Mouse (Mus musculus) MEL (cell line): ENCODE measurements around the gene Spi1. TPM values are rescaled to one million over a fixed set of nuclear protein-coding genes. Genes with fewer than 3 reads are reported as not detected.

ENCODE experiments used
- DNase-seq: peaks from one replicate; pipeline ENCODE4 v3.0.0; 2011; ENCODE audit warnings: low read depth, low spot score
- H3K27ac ChIP-seq: 2 replicates; pipeline ENCODE4 v1.5.1; 2012; ENCODE audit warnings: low read depth, mild to moderate bottlenecking, control low read depth, low read length, moderate library complexity; ENCODE audit not compliant: control insufficient read depth
- H3K27me3 ChIP-seq, 2 experiments: fragments of 150-350 bp in 1 of 2; sonication (generic) in 1 of 2; 2 replicates each; pipeline ENCODE4 v1.6.1; 2012; ENCODE audit warnings: low read length in 2 of 2, mild to moderate bottlenecking in 2 of 2, improper control_type of control experiment in 1 of 2, moderate library complexity in 1 of 2; ENCODE audit not compliant: insufficient read depth in 2 of 2, control insufficient read depth in 1 of 2
- H3K36me3 ChIP-seq, 2 experiments: 2 replicates each; pipeline ENCODE4 v1.6.1; 2012 to 2014; ENCODE audit warnings: low read length in 2 of 2, improper control_type of control experiment in 1 of 2, inconsistent platforms in 1 of 2, mild to moderate bottlenecking in 1 of 2; ENCODE audit not compliant: insufficient read depth in 2 of 2, control insufficient read depth in 1 of 2
- H3K4me1 ChIP-seq, 2 experiments: fragments of 150-350 bp in 1 of 2; sonication (generic) in 1 of 2; 2 replicates each; pipeline ENCODE4 v1.6.1; 2012; ENCODE audit warnings: low read length in 2 of 2, improper control_type of control experiment in 1 of 2, mild to moderate bottlenecking in 1 of 2; ENCODE audit not compliant: insufficient read depth in 2 of 2, control insufficient read depth in 1 of 2
- H3K4me3 ChIP-seq, 2 experiments: fragments of 150-350 bp in 1 of 2; sonication (generic) in 1 of 2; 2 replicates each; pipeline ENCODE4 v1.5.1; 2012; ENCODE audit warnings: low read depth in 2 of 2, low read length in 2 of 2, mild to moderate bottlenecking in 2 of 2, moderate library complexity in 2 of 2, control low read depth in 1 of 2, improper control_type of control experiment in 1 of 2; ENCODE audit not compliant: control insufficient read depth in 1 of 2, insufficient read depth in 1 of 2
- H3K79me2 ChIP-seq: 2 replicates; pipeline ENCODE4 v1.6.1; 2012; ENCODE audit warnings: mild to moderate bottlenecking, low read length, moderate library complexity; ENCODE audit not compliant: control insufficient read depth, poor library complexity, insufficient read depth
- H3K9ac ChIP-seq: 2 replicates; pipeline ENCODE4 v1.6.1; 2012; ENCODE audit warnings: low read depth, mild to moderate bottlenecking, control low read depth, low read length, moderate library complexity; ENCODE audit not compliant: control insufficient read depth, poor library complexity, severe bottlenecking
- H3K9me3 ChIP-seq: fragments of 150-350 bp; sonication (generic); replicated peaks from 2 replicates; pipeline ENCODE4 v1.6.1; 2012; ENCODE audit warnings: mild to moderate bottlenecking, low read length, improper control_type of control experiment, moderate library complexity; ENCODE audit not compliant: insufficient read depth
- BHLHE40 ChIP-seq: IDR thresholded peaks from 2 replicates; pipeline ENCODE4 v1.6.1; 2012; ENCODE audit warnings: low read depth, mild to moderate bottlenecking, inconsistent platforms, low read length, improper control_type of control experiment, borderline replicate concordance
- CHD2 ChIP-seq: IDR thresholded peaks from 2 replicates; pipeline ENCODE4 v1.6.1; 2011; ENCODE audit warnings: low read length, improper control_type of control experiment
- ELF1 ChIP-seq: IDR thresholded peaks from 2 replicates; pipeline ENCODE4 v1.6.1; 2014; ENCODE audit warnings: low read depth, mild to moderate bottlenecking, inconsistent platforms, low read length, improper control_type of control experiment, moderate library complexity
- EP300 ChIP-seq, 2 experiments: IDR thresholded peaks; 2 replicates each; pipeline ENCODE4 v1.6.1; 2011; ENCODE audit warnings: improper control_type of control experiment in 2 of 2, low read length in 2 of 2, low read depth in 1 of 2, mild to moderate bottlenecking in 1 of 2
- GABPA ChIP-seq: IDR thresholded peaks from 2 replicates; pipeline ENCODE4 v1.6.1; 2012; ENCODE audit warnings: low read depth, mild to moderate bottlenecking, inconsistent platforms, low read length, improper control_type of control experiment, moderate library complexity
- HCFC1 ChIP-seq: IDR thresholded peaks from 2 replicates; pipeline ENCODE4 v1.6.1; 2012; ENCODE audit warnings: low read depth, mild to moderate bottlenecking, inconsistent platforms, low read length, improper control_type of control experiment, moderate library complexity
- KAT2A ChIP-seq: conservative IDR thresholded peaks from 2 replicates; pipeline ENCODE4 v1.6.1; 2012; ENCODE audit warnings: low read depth, low read length, improper control_type of control experiment, inconsistent platforms
- MAFK ChIP-seq: IDR thresholded peaks from 2 replicates; pipeline ENCODE4 v1.6.1; 2011; ENCODE audit warnings: low read depth, mild to moderate bottlenecking, low read length, improper control_type of control experiment, borderline replicate concordance
- MAX ChIP-seq: IDR thresholded peaks from 2 replicates; pipeline ENCODE4 v1.6.1; 2011; ENCODE audit warnings: low read length, improper control_type of control experiment
- MEF2A ChIP-seq: IDR thresholded peaks from 2 replicates; pipeline ENCODE4 v1.6.1; 2014; ENCODE audit warnings: low read depth, mild to moderate bottlenecking, inconsistent platforms, low read length, improper control_type of control experiment; ENCODE audit not compliant: poor library complexity, insufficient replicate concordance, severe bottlenecking; ENCODE audit errors: extremely low read depth
- MYB ChIP-seq: IDR thresholded peaks from 2 replicates; pipeline ENCODE4 v1.6.1; 2011; ENCODE audit warnings: mild to moderate bottlenecking, low read depth, low read length, improper control_type of control experiment
- MYC ChIP-seq: IDR thresholded peaks from 2 replicates; pipeline ENCODE4 v1.6.1; 2011; ENCODE audit warnings: low read depth, mild to moderate bottlenecking, low read length, improper control_type of control experiment, moderate library complexity
- NELFE ChIP-seq: IDR thresholded peaks from 2 replicates; pipeline ENCODE4 v1.6.1; 2011; ENCODE audit warnings: low read depth, low read length, improper control_type of control experiment
- RAD21 ChIP-seq: IDR thresholded peaks from 2 replicates; pipeline ENCODE4 v1.6.1; 2011; ENCODE audit warnings: mild to moderate bottlenecking, low read depth, low read length, improper control_type of control experiment
- SMC3 ChIP-seq: IDR thresholded peaks from 2 replicates; pipeline ENCODE4 v1.6.1; 2011; ENCODE audit warnings: low read depth, low read length, improper control_type of control experiment
- USF2 ChIP-seq, 2 experiments: IDR thresholded peaks; 2 replicates each; pipeline ENCODE4 v1.6.1; 2011 to 2012; ENCODE audit warnings: improper control_type of control experiment in 2 of 2, low read length in 2 of 2, borderline replicate concordance in 1 of 2, inconsistent platforms in 1 of 2, low read depth in 1 of 2, mild to moderate bottlenecking in 1 of 2; ENCODE audit not compliant: insufficient read depth in 1 of 2
- ZNF384 ChIP-seq: IDR thresholded peaks from 2 replicates; pipeline ENCODE4 v1.6.1; 2012; ENCODE audit warnings: low read depth, mild to moderate bottlenecking, inconsistent platforms, low read length, improper control_type of control experiment
- polyA plus RNA-seq, 2 experiments: library from polyadenylated mRNA; stranded (reverse) in 1 of 2; unstranded in 1 of 2; fragments of >175 nt in 1 of 2; fragments of >200 nt in 1 of 2; gene quantifications; 2 replicates each; pipeline versions ENCODE4 v1.2.1 to v1.2.4; 2012; ENCODE audit warnings: low replicate concordance in 2 of 2, low read depth in 1 of 2; ENCODE audit not compliant: insufficient read length in 2 of 2, insufficient read depth in 1 of 2, missing spikeins in 1 of 2
- total RNA-seq: library from RNA; depleted of rRNA; stranded (reverse); fragments of 300-350 nt; gene quantifications from 2 replicates; pipeline ENCODE4 v1.2.3, GENCODE M21; 2012

The Spi1 gene
- total and polyA plus RNA-seq, 3 experiments = 95.9 to 142 (median 129) TPM

DNA sequence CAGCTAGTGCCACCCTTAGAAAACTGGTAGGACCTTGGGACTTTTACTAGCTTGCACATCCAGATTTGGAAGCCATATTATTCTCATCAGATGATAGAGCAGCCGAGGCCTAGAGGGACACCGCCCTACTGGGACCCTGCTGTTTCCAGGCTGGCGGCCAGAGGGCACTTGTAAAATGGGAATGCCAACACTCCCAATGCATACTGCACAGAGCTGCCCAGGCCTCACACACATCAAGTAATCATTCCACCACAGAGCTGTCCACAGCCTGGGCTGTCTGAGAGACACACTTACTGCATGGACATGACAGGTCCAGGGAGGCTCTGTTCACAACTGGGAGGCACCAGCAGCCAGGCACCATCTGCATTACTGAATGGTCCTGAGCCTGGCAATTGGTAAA is 15.7 kb upstream of the Spi1 start:
- DNase-seq = no peak
- Histone ChIP-seq H3K27ac (no peak overlapping the region), H3K4me3 (no peak overlapping the region), H3K79me2 (peaks cover 7% of the 10 kb centered on the region; the same call in 1 of the 2 replicates), H3K36me3 (peaks cover 0 to 7% of the 10 kb centered on the region in 2 experiments; a peak in 2 of 4 replicates), H3K9ac (no peak overlapping the region), H3K9me3 (no peaks in the 10 kb centered on the region), H3K27me3 (no peaks in the 10 kb centered on the region), H3K4me1 (peaks cover 0 to 6% of the 10 kb centered on the region in 2 experiments; a peak in 3 of 4 replicates)
- TF ChIP-seq KAT2A (no peak), ZNF384 (no peak), MEF2A (no peak), EP300 (IDR thresholded peaks at IDR 0.05; ENCODE audit: low read depth in 1 of 2, low read length in 2 of 2) (no peak), HCFC1 (no peak), BHLHE40 (no peak), NELFE (no peak), RAD21 (no peak)

DNA sequence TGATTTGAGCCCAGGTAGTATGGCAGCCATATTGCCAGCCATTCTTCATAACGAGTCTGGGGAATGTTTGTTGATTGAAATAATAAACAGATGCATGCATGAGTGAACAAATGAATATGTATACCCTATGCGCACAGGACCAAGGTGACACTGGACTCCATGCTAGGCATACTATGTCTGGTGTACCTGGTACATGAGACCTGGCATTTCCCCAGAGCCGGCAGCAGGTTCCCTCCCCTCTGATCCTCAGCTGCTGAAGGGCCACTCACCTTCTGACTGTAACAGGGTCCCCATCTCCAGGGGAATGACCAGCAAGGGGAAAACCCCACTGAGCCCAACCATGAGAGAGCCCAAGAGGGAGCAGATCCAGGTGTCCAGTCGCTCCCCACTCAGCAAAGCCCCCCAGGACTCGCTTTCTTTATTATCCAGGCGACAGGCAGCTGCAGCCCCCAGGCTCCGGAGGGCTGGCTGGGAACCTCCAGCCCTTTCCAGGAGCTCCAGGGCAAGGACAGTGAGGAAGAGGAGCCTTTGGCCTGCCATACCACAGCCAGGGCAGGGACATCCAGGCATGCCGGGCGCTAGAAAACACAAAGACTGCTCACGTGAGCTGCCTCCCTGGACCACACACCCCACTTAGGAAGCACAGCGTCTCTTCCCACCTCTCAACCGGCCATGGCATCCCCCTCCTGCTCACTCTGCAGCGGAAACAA is 13.9 kb upstream of the Spi1 start:
- TF ChIP-seq CHD2 (no peak), ELF1 (no peak), MAX (no peak), HCFC1 (no peak), GABPA (no peak), USF2 (IDR thresholded peaks at IDR 0.05; ENCODE audit: borderline replicate concordance in 1 of 2, insufficient read depth in 1 of 2, low read depth in 1 of 2, low read length in 2 of 2) (no peak), MAFK (no peak), SMC3 (no peak), MYC (no peak), MYB (no peak)
- Histone ChIP-seq H3K4me1 (peaks cover 0 to 6% of the 10 kb centered on the region in 2 experiments; a peak in 3 of 4 replicates), H3K9me3 (no peaks in the 10 kb centered on the region), H3K27ac (no peak overlapping the region), H3K9ac (no peak overlapping the region), H3K79me2 (peaks cover 7% of the 10 kb centered on the region; the same call in 1 of the 2 replicates), H3K27me3 (no peaks in the 10 kb centered on the region), H3K4me3 (no peak overlapping the region), H3K36me3 (peaks cover 0 to 8% of the 10 kb centered on the region in 2 experiments; a peak in 2 of 4 replicates)
- no peak for DNase-seq
